Mouse (Mus musculus) forebrain, embryonic 11.5 days (tissue): ENCODE data around the gene Elovl2. TPM values are rescaled to one million over a fixed set of nuclear protein-coding genes. Genes with fewer than 3 reads are reported as not detected.
"Not testable (repeated sequence)": the region's sequence is repeated elsewhere in the genome, so short reads cannot be mapped to it uniquely, and the experiment has no call there.

Experiments used
- ATAC-seq: fragments of 200-750 bp; cut with Nextera tagmentation; replicated peaks from 2 replicates; pipeline ENCODE4 v1.8.0; 2017; ENCODE audit warnings: moderate TSS enrichment; ENCODE audit not compliant: low FRiP score
- DNase-seq: peaks from one replicate; pipeline ENCODE4 v3.0.0-alpha.2; 2017; ENCODE audit warnings: low spot score
- H3K27ac ChIP-seq: fragments of 300-500 bp; sonication (generic); 2 replicates; pipeline ENCODE4 v1.5.1; 2014; ENCODE audit warnings: low read depth, low read length
- H3K27me3 ChIP-seq: fragments of 300-500 bp; sonication (generic); 2 replicates; pipeline ENCODE4 v1.6.1; 2014; ENCODE audit warnings: mild to moderate bottlenecking, low read length, mixed read lengths; ENCODE audit not compliant: control insufficient read depth, insufficient read depth
- H3K36me3 ChIP-seq: fragments of 300-500 bp; sonication (generic); 2 replicates; pipeline ENCODE4 v1.6.1; 2014; ENCODE audit warnings: mild to moderate bottlenecking, low read length, moderate library complexity, mixed read lengths; ENCODE audit not compliant: control insufficient read depth, insufficient read depth
- H3K4me1 ChIP-seq: fragments of 300-500 bp; sonication (generic); replicated peaks from 2 replicates; pipeline ENCODE4 v1.6.1; 2014; ENCODE audit warnings: low read length, mixed read lengths; ENCODE audit not compliant: control insufficient read depth, insufficient read depth
- H3K4me2 ChIP-seq: fragments of 300-500 bp; sonication (generic); 2 replicates; pipeline ENCODE4 v1.6.1; 2014; ENCODE audit warnings: low read depth, mild to moderate bottlenecking, low read length, moderate library complexity, mixed read lengths; ENCODE audit not compliant: severe bottlenecking
- H3K4me3 ChIP-seq: fragments of 300-500 bp; sonication (generic); 2 replicates; pipeline ENCODE4 v1.5.1; 2014; ENCODE audit warnings: low read depth, low read length
- H3K9ac ChIP-seq: fragments of 300-500 bp; sonication (generic); 2 replicates; pipeline ENCODE4 v1.6.1; 2014; ENCODE audit warnings: low read length
- H3K9me3 ChIP-seq: fragments of 300-500 bp; sonication (generic); 2 replicates; pipeline ENCODE4 v1.6.1; 2016; ENCODE audit warnings: low read length, mixed read lengths; ENCODE audit not compliant: control insufficient read depth
- WGBS: fragments of 180-500 bp; shearing (Covaris S2); extraction: QIAGEN DNeasy Blood & Tissue Kit; methylation state at CpG from one replicate; pipeline ENCODE4 v1.1.7; 2014; 5-methylcytosine and 5-hydroxymethylcytosine counted together
- polyA plus RNA-seq: library from polyadenylated mRNA; unstranded; fragments of >200 nt; fragmentation: Nextera tagmentation; extraction: Ambion mirVana; gene quantifications from 2 replicates; pipeline ENCODE4 v1.2.1, GENCODE M21; 2014

Elovl2 gene
- 52.8 and 55.4 TPM in 2 replicates for polyA plus RNA-seq

DNA sequence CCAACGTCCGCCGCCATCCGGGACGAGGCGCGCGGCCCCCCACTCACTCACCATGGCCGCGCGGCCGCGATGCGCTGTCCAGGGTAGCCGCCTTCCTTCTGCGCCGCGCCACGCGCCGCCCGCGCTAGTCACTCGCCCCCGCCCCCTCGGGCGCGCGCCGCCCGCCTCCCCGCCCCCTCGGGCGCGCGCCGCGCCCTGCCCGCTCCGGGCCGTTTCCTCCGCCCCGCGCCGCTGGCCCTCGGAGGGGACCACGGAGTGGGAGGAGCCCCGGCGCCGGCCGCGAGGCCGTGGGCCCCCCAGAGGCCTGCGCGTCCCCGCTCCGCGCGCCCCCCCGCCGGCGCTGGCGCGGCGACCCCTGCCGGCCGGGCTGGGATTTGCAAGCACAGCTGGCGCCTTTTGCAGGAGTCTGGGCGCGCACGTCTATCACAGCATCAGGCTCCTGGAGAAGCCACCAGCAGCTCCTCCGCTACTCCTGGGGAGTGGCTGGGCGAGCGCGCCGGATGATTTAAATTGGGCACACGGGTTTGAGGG, at the start of gene Elovl2:
Gene Elovl2 (minus strand): TSS at position 102 of the 531 bp plus-strand sequence.
- Histone ChIP-seq H3K4me1 (no peaks in the 10 kb centered on the region), H3K27me3 (no peaks in the 10 kb centered on the region), H3K27ac (peak within 1 kb of the TSS; percentile 39; the same call in 1 of the 2 replicates), H3K4me2 (peak within 1 kb of the TSS; percentile 50), H3K9ac (peak within 1 kb of the TSS; percentile 77), H3K9me3 (peaks cover 5% of the 10 kb centered on the region; the same call in 1 of the 2 replicates), H3K4me3 (peak within 1 kb of the TSS; percentile 65), H3K36me3 (no peaks in the 10 kb centered on the region)
- ATAC-seq (peak; percentile 96), DNase-seq (peak; percentile 94)
- WGBS, result 1% methylated on average over 51 of the region's 77 CpGs

DNA sequence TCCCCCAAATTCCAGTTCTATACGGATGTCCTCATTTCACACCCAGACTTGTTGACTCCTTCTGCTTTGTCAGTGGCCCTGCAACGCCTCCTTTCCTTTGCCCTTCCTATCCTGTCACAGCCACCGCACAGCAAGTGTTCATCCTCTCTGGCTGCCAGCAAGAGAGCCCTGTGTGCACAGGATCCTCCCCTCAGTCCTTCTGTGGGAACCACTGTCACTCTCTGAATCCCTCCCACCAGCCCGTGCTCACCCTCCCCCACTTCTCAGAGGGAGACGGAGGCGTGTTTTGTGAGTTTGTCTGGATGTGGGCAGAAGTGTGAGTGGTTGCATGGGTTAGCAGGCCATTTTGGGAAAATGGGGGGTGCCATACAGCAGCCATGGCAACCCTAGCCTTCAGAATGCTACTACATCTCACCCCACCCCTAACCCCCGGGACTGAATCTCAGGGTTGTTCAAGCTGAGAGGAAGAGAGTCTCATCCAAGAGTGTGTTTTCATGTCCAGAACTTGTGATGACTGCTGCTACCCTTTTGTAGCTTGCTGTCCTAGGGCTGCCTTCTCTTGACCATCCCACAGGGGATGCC, 47.7 kb upstream of the Elovl2 start:
- 49% methylated on average over 7 of the region's 7 CpGs for WGBS

DNA sequence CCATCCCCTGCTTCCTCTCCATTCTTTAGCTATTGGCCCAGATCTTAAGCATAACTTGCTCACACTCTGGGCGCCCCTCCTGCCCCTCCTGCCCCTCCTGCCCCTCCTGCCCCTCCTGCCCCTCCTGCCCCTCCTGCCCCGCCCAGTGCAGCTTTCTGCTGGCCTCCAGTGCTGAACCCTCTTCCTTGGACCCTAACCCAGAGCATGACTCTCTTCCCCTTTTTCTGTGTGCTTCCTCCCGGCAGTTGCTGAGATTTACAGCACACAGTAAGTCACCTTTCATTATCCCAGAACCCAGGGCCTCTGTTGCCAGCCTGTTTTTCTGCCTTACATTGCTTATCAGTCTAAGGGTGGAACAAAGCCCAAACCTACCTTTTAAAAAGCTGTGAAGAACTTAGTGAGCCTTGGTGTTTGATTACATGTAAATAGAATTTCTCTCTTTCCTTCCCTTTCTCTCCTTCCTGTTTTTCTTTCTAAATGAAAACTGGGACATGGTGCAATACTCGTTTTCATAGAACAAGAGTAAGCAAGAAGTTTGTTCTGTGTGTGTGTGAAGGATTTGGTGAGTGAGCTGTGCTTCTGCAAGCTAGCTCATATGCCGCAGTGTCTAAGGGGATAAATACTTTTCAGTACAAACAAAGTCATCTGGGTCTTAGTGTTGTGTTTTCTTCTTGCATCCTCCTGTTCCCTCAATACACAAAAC, 43.2 kb upstream of the Elovl2 start:
- Histone ChIP-seq H3K4me2 (no peak overlapping the region), H3K4me1 (no peaks in the 10 kb centered on the region), H3K9me3 (no peaks in the 10 kb centered on the region), H3K4me3 (no peak overlapping the region), H3K27me3 (no peaks in the 10 kb centered on the region), H3K36me3 (no peaks in the 10 kb centered on the region), H3K9ac (no peak overlapping the region), H3K27ac (no peak overlapping the region)
- WGBS, result 90% methylated on average over 5 of the region's 5 CpGs
- DNase-seq (no peak), ATAC-seq (no peak)

More for the DNA sequence above, 47.7 kb upstream of the Elovl2 start:
- ATAC-seq, result no peak
- DNase-seq, result no peak
- no peaks in the 10 kb centered on the region for H3K27me3 ChIP-seq
- H3K4me3 ChIP-seq, result no peak overlapping the region
- H3K9ac ChIP-seq, result no peak overlapping the region
- H3K36me3 ChIP-seq, result no peaks in the 10 kb centered on the region
- H3K4me1 ChIP-seq, result no peaks in the 10 kb centered on the region
- H3K27ac ChIP-seq, result no peak overlapping the region
- H3K4me2 ChIP-seq, result no peak overlapping the region
- H3K9me3 ChIP-seq, result no peaks in the 10 kb centered on the region

DNA sequence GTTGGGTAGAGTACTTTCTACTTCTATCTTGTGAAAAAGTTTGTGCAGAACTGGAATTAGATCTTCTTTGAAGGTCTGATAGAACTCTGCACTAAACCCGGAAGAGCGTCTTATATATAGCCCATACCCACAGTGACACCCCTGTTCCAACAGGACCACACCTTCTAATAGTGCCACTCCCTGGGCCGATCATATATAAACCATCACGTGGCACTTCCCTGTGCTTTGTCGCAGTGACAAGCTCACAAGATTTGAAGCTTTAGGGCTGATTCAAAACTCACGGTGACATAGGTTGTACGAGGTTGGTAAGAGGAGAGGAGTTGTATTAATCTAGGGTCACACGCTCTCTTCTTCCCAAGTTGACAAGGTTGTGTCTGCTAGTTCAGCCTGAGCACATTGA, 41.4 kb upstream of the Elovl2 start:
- H3K4me1 ChIP-seq, H3K4me3 ChIP-seq, H3K27ac ChIP-seq, H3K27me3 ChIP-seq, H3K9me3 ChIP-seq, ATAC-seq, H3K36me3 ChIP-seq, H3K9ac ChIP-seq, H3K4me2 ChIP-seq, DNase-seq: not testable (repeated sequence)
- 96% methylated on average over 8 of the region's 8 CpGs for WGBS

DNA sequence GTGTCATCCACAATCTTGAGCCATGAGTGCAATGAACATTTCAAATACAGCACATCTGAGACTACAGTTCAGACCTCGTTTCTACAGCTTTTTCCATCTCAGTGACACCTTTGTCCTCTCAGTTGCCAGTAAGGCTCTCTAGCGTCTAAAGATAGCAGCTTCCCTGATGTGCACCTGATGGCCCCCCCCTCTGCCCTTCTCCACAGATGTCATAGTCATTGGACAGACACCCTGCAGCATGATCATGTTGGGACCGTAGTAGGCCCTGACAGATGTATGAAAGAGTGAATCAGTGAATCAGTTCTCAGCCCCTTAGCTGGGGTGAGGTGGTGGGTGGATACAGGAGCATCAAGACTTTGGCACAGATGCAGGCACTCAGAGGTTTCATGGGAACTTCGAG, 37.6 kb upstream of the Elovl2 start:
- no peak overlapping the region for H3K27ac ChIP-seq
- H3K36me3 ChIP-seq, result no peaks in the 10 kb centered on the region
- 83% methylated on average over 4 of the region's 4 CpGs for WGBS
- DNase-seq (no peak), ATAC-seq (no peak)
- no peaks in the 10 kb centered on the region for H3K9me3 ChIP-seq
- no peak overlapping the region for H3K9ac ChIP-seq
- no peak overlapping the region for H3K4me3 ChIP-seq
- H3K27me3 ChIP-seq, result no peaks in the 10 kb centered on the region
- no peak overlapping the region for H3K4me2 ChIP-seq
- no peaks in the 10 kb centered on the region for H3K4me1 ChIP-seq

DNA sequence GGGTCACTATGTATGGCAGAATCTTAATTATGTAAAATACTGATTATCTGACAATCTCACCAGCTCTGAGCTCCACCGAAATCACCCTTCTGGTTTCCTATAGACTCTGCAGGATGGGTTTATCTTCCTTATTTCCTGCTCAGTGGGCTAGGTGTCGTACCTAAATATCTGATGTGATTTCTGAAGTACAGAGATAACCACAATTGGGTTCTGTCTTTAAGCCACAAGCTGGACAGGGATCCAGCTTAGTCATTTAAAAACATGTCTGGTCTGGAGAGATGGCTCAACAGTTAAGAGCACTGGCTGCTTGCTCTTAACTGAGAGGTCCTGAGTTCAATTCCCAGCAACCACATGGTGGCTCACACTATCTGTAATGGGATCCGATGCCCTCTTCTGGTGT, 36.8 kb upstream of the Elovl2 start:
- 95% methylated on average over 3 of the region's 3 CpGs for WGBS
- Histone ChIP-seq H3K27ac (no peak overlapping the region), H3K4me1 (no peaks in the 10 kb centered on the region), H3K36me3 (no peaks in the 10 kb centered on the region), H3K9ac (no peak overlapping the region), H3K27me3 (no peaks in the 10 kb centered on the region), H3K9me3 (no peaks in the 10 kb centered on the region), H3K4me2 (no peak overlapping the region), H3K4me3 (no peak overlapping the region)
- no peak for ATAC-seq
- no peak for DNase-seq

DNA sequence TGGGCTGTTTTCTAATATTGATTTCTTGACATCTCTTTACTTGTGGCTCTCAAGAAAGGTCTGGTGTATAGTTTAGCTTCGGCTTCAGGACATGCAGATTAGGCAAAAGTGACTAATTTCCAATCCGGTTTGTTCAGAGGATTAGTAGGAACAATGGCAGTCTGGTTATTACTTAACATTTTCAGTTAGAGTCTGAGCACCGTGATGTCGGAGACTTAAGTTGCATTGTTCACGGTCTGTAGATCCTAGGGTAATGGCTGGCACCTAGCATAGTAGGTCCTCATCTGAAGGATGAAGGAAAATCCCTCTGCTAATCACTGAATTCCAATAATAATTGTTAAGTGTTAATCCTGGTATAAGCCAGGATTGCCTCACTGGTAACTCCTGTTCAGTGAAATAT, 35.9 kb upstream of the Elovl2 start:
- Histone ChIP-seq H3K9ac (no peak overlapping the region), H3K27me3 (no peaks in the 10 kb centered on the region), H3K4me2 (no peak overlapping the region), H3K27ac (no peak overlapping the region), H3K9me3 (no peaks in the 10 kb centered on the region), H3K36me3 (no peaks in the 10 kb centered on the region), H3K4me1 (no peaks in the 10 kb centered on the region), H3K4me3 (no peak overlapping the region)
- WGBS, result 73% methylated on average over 5 of the region's 5 CpGs
- no peak for ATAC-seq
- DNase-seq, result no peak

DNA sequence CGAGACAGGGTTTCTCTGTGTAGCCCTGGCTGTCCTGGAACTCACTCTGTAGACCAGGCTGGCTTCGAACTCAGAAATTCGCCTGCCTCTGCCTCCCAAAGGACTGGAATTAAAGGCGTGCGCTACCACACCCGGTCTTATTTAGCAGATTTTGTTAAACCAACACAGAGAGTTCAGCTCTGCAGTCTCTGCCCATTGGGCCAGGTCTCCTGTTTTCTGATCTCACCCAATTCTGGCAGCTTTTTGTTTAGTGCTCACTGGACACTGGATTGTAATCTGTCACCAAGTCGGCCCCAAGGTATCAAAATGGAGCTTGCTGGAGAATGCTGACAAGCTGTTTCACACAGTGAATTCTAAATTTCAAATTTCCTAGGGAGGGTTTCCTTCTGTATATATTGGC, 32.5 kb upstream of the Elovl2 start:
- Histone ChIP-seq H3K9me3 (no peaks in the 10 kb centered on the region), H3K9ac (no peak overlapping the region), H3K27ac (no peak overlapping the region), H3K4me3 (no peak overlapping the region), H3K4me2 (no peak overlapping the region), H3K36me3 (no peaks in the 10 kb centered on the region), H3K27me3 (no peaks in the 10 kb centered on the region), H3K4me1 (no peaks in the 10 kb centered on the region)
- ATAC-seq (no peak), DNase-seq (no peak)
- WGBS, result 92% methylated on average over 7 of the region's 7 CpGs
